Mouse (Mus musculus): ENCODE measurements around the gene Sbf1.

Gene Sbf1

DNA sequence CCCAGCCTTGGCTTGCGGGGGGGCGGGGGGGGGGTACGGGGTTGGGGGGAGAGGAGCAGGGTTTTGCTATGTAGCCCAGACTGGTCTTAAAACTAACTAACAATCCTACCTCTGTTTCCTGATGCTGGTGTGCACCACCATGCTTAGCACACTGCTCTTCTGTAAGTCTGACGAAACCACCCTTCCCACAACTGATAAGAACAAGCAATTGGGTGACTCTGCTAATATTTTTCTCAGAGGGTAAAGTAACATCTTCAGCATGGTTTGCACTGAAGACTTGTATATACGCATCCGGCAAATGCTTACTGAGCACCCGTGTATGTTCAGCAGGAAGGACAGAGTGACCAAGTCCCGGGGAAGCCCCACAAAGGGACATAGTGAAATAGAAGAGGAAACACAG, 6.2 kb upstream of the Sbf1 start:
- DNase-seq (ENCODE audit: low read depth, low spot score) = no peak

DNA sequence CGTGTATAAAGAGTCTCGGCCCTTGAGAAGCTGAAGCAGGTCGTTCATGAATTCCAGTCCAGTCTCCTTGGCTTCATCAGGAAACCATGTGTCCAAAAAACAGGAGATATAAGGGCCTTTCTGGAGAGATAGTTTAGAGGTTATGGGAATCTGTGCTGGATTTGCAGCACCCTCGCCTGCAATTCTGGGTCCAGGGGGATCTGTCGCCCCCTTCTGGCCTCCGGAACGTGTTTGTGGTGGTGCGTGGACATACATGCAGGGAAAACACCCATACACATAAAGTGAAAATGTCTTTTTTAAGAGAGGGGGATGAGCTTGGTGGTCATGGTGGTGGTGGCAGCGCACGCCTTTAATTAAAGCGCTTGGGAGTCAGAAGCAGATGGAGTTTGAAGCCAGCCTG, 1.0 kb upstream of the Sbf1 start:
- DNase-seq (ENCODE audit: low read depth, low spot score) = no peak

DNA sequence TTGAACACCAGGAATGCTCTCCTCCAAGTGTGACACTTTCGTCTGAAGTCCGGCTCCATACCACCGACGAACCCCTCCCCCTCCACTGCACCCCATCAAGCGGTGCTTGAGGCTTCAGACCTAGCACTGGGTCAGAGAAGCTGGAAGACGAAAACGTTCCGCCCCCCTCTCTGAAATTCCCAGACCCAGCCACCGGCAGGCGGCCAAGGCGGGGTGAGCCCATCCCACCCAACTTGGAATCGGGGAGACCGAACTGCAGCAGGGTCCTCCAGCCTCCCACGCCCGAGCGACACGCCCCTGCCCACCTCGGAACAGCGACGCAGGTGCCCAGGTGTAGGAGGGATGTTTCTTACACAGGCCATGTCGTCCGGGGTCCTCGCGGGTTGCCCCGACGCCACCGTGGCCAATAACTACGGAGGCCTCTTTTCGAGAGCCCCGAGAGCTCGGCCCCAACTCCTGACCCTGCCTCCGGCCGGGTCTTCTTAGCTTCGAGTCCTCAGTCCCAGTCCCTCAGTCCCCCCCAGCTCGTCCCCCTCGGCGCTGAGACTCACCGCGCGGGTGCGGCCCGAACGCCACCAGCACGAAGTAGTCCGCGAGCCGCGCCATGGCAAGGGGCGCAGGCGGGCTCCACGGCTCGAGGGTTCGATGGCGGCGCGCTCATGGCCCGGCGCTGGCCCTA, 461 bp downstream of the Sbf1 start:
- DNase-seq (ENCODE audit: low read depth, low spot score) = no peak

DNA sequence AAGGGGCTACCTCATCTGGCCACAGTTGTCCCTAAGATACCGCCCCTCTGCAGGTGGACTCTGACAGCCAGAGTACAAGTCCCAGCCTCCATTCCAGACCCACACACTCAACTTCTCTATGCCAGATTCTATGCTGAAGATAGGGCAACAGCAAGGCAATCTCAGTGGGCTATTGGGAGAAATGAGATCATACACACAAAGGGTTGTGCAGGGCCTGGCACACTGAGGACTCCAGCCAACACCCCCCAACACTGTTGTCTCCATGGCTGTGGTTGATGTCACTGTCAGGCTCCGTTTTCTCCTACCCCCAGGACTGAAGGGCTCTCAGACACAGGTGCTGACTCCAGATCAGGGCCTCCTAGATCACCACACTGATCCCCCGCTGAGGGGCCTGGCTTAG, 1.0 kb downstream of the Sbf1 start:
- no peak for DNase-seq (ENCODE audit: low read depth, low spot score)

DNA sequence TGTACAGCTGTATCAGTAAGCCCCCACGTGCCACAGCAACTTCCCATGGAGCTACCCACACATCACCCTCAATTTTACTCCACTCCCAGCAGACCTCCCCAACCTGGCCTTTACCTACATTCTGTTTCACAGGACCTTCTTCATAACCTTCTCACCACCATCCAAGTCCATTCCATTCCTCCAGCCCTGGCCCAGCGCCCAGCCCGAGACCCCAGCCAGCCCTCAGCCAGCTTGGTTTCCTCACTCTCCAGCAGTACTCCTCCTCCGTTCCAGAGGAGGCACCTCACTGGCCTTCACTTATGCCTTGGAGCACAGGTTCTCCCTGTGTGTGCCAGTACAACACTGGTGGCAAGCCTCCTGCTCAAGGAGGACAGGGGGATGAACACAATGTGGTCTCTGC, 1.8 kb downstream of the Sbf1 start:
- no peak for DNase-seq (ENCODE audit: low read depth, low spot score)

DNA sequence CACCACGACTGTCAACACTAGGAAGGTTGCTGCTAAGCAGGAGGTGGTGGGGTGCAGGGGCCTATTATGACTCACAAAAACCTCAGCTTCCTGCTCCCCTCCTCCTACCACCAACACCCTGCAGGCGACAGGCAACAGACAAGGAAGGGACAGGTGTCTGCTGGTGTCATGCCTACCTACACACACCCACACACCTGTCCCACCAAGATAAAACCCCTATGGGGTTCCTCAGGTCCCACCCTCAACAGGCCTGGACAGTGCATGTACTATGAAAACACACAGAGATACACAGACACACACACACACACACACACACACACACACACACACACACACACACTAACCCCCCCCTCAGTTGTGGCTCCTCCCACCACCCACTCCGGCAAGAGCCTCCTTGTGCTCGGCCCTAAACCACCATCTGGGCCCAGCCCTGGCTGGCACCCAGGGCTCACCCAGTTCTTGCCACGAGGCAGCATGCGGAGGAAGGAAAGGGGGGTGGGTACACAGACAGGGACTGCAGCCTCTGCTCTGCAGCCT, 5.1 kb downstream of the Sbf1 start:
- DNase-seq (ENCODE audit: low read depth, low spot score) = no peak

DNA sequence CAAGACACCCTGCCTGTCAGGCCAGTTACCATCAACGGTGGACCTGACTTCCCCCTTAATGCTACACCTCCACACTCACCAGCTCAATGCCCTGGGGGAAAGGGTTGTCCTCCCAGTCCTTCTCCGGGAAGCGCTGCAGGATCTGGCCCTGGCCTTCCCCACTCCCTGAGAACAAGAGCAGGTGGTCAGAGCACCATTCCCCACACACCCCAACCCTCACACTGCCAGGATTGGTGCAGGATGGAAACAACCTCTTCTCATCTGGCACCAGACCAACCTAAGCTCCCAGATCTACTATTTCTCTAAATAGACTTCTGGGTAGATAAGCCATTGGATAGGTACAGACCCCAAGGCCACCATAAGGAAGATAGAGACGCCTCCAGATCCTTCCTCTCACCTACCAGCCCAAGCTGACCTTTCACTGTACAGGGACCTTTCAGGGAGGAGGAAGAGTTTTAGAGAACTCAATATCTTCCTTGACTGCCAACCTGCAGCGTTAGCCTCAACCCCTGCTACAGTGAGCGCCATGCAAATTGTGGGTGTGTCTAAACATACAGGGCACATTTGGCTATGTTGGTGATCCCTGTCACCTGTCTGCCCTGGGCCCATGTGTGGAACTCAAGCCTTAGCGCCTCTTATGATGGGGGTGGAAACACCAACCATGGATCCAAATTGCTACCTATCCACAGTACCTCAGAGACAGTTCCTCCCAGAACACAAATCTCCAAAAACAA, 6.5 kb downstream of the Sbf1 start:
- no peak for DNase-seq (ENCODE audit: low read depth, low spot score)

DNA sequence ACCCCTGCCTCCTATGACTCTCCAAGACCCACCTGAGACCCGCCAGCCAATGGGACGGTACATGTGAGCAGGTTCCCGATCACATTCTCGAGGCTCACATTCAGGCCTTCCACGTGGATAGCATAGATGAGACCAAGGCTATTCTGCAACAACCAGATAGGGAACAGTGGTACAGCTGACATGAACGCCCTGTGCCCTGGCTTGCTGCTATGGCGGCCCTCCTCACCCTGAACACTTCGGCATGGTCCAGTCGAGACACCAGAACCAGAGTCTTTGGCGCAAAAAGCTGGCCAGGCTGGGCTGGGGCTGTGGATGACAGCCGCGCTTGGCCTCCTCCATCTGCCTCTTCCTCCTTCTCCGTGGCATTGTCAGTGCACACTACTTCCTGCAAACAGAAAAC, 7.7 kb downstream of the Sbf1 start:
- DNase-seq (ENCODE audit: low read depth, low spot score) = no peak

DNA sequence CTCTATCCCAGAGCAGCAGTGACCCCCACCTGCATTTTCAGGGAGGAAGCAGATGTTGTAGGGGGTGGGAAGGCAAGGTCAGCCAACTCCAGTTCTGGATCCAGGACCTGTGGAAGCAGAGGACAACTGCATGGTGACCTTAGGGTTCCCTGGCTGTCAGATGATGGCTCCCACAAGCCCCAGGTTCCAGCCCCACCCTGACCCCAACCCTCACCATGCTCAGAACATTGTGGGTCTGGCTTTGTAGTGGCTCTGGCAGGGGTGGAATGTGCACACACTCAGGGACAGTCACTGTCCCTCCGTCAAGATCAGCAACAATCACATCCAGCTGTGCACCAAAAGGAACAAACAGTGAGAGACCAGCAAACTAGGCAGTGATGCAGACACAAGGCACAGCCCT, 9.1 kb downstream of the Sbf1 start:
- no peak for DNase-seq (ENCODE audit: low read depth, low spot score)

DNA sequence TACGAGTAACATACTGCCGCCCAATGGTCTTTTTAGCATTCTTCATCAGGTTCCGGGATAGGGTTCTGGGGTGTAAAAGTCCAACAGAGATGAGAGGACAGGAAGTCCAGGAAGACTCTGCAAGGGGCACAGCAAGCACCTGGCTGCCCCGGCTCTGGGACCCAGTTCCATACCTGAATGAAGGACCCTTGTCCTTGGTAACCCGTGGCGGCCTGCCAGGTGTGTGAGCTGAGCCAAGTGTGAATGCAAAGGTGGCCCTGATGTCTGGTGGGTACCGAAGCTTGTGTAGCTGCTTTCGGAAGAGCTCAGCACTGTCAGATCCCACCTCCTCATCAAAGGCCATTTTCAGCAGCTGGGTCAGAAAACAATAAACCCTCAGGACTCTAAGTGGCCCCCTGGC, 14.5 kb downstream of the Sbf1 start:
- DNase-seq (ENCODE audit: low read depth, low spot score) = no peak

DNA sequence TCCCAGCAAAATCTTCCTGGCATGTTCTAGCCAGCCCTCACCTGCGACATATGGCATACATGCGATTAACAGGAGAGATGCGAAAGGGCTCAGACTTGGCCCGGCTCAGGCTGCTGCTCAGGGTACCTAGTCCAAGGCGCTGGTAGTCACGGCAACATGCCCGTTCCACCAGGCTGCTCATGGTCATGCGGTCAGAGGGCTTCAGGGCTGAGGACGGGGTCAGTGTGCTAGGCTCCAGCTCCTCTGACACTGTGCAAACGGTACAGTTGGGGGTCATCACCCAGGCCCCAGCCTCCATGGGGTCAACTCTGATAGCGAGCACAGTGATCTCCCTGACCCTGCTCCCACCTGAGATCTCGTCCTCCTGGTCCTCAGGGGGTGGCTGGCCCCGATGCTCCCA, 14.9 kb downstream of the Sbf1 start:
- no peak for DNase-seq (ENCODE audit: low read depth, low spot score)

DNA sequence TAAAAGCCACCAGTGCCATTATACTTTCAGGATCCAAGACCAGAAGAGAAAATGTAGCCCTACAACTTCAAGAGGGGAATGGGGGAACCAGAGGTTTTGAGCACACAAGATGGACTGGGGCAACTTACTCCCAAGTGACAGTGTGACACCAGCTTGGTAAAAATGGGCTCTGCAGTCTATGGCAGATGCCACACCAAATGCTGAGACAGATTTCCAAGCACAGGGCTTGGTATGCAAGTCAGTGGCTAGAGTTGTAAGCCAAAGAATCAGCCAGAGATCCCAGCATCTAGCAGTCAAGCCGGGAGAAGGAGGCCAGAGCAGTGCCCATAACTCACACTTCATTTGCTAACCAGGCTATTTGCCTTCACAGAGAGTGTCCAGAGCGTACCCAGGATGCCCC, 17.4 kb downstream of the Sbf1 start:
- DNase-seq (ENCODE audit: low read depth, low spot score) = no peak

DNA sequence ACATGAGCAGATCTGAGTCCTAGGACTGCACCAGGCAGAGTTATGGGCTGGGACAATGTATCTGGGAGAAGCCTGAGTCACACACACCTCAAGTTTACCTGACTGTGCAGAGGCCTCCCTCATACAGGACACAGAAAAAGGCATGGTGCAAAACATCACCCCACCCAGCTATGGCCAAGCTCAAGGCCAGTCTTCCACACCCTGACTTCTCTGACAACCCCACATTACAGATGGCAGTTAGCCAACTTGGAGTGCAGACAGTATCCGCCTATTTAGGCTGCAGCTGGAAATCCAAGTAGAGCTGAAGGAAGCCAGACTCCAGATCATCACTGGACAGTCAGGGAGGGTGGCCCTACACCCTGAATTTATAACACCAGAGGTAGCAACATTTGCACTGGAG, 18.6 kb downstream of the Sbf1 start:
- no peak for DNase-seq (ENCODE audit: low read depth, low spot score)

DNA sequence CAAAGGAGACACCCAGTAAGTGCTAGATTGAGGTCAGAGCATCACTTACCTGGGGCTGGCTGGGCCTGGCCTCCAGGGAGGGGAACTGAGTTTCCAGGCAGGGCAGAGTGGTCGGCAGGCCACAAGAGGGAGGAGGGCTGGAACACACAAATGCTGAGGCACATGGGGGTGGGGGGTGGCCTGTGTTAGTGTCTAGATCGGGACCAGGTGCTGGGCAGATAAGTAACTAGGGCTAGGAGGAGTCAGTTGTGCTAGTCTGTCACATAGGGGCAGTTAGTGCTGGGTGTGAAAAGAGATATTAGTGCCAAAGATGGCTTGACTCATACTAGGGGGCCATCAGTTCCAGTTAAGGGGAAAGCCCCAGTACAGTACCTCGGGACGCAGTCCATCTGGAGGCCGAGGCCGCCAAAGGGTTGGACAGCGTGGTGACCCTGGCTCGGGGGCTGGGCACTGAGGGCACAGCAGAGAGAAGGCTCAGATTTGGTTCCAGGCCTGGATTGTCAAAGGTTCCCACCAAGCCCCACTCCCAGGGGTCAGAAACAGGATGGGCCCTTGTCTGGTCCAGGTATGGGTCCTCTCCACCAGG, 19.4 kb downstream of the Sbf1 start:
- DNase-seq (ENCODE audit: low read depth, low spot score) = no peak

DNA sequence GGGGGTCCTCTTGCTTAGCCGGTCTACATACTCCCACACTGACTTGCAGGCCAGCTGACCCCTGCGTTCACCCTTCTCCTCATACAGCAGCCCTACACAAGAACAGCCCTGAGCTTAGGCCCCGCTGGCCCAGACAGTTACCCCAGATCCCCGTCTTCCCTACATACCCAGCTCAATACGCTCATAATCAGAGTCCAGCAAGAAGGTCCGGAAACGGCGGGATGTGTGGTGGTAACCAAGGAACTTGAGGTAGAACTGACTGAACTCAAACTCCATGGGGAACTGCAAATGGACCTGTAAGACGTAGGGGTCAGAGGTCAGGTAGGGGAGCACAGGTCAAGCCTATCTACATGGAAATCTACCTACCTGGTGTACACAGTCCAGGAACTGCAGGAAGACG, 21.3 kb downstream of the Sbf1 start:
- DNase-seq (ENCODE audit: low read depth, low spot score) = no peak

DNA sequence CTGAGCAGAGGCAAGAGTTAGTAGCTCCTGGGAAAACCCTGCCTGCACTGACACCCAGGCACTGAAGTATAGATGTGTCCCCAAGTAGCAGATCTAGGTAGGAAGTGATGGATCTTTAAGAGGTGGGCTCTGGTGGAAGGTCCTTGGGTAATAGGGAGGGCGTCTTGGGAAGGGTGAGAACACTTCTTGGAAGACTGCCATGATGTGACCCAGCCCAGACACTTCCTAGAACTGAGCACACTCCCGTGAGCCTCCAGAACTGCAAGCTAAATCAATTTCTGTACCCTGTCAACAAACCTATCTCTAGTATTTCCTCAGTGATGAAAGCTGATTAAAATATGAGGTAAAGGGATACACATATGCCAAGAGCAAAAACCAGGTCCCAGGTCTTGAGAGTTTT, 22.3 kb downstream of the Sbf1 start:
- DNase-seq (ENCODE audit: low read depth, low spot score) = no peak

DNA sequence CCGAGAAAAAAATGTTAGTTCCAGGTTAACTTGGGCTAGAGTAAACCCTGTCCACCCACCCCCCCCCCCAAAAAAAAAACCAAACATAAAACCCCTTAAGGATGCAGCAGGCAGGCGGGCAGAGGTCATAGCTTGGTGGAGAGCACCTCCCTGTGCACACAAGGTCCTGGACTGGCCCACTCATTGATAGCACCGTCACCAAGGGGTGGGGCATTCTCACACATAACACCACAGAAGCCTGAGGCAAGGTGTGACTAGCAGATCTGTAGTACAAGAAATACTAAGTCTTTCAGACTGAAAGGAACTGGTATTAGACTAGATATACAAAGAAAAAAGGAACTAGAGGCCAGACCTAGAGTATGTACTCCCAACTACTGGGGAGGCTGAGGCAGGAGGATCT, 23.6 kb downstream of the Sbf1 start:
- no peak for DNase-seq (ENCODE audit: low read depth, low spot score)

DNA sequence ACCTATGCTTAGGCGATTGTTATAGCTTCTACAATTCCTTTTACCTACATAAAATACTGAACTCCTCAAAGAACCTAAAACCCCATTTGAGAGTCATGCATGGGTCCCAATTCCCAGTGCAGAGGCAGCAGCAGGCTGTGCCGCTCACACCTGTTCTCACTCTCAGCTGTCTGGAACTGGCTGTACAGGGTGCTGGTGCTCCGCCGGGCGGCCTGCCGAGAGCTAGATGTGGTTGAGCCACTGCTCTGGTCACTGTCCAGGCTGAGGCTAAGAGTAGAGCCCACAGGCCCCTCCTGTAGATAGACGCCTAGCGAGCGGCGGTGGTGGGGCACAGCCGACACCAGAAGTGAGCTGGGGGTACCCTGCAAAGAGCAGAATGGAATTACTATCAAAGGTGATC, 25.7 kb downstream of the Sbf1 start:
- DNase-seq (ENCODE audit: low read depth, low spot score) = no peak

DNA sequence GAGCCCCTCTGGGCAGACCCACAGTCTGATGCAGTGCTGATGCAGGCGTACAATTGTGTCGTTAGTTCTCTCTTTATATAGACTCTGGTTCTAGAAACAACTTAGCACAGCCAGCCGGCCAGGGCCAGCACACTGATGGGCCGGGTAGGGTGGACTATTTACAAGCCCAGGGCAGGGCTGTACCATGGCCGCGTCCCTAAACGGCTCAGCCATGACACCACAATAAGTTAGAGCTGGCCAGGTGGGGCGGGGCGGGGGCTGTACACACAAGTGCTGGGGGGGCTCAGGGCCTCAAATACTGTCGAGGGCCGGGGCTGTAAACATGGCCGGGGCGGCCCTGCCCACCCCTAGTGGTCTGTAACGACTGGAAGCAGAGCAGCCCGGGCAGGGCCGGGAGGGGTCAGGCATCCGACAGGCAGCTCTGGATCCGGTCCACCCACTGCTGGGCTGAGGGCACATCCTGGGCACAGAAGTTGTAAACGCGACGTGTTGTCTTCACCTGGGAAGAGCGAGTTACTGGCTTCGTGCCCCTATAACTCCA, 26.8 kb downstream of the Sbf1 start:
- DNase-seq (ENCODE audit: low read depth, low spot score) = no peak

DNA sequence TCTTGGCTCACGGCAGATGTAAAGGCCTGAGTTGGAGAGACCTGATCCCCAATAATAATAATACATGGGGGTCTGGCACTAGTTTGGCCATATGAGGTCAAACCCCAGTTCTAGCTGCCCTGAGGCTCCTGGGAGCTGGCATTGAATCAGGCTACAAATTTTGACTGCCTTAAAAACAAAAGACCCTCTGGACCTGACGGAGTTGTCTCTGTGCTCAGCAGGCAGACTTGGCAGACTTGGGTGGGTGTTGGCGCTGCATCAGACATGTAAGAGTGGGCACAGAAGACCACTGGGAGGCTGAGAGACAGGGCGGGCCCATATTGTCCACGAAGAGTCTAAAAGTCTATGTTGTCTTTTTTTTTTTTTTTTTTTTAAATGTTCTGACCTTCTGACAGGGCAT, 28.5 kb downstream of the Sbf1 start:
- no peak for DNase-seq (ENCODE audit: low read depth, low spot score)

DNA sequence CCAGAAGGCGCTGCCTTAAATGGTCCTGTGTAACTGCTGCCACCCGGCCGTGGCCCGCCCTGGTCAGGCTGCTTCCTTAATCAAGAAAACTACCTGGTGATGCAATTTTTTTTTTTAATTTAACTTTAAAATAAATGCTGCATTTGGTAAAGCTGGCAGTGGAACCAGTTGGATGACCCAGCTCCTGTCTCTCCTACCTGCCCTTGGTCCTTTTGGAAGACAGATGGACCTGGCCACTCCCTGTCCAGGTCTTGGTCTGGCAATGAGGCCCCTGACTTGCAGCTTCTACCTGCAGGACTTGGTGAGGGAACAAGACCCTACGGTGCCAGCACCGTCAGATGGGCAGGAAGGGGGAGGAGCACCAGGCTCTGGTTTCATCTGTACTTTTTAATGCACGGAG, 29.0 kb downstream of the Sbf1 start:
- no peak for DNase-seq (ENCODE audit: low read depth, low spot score)

DNA sequence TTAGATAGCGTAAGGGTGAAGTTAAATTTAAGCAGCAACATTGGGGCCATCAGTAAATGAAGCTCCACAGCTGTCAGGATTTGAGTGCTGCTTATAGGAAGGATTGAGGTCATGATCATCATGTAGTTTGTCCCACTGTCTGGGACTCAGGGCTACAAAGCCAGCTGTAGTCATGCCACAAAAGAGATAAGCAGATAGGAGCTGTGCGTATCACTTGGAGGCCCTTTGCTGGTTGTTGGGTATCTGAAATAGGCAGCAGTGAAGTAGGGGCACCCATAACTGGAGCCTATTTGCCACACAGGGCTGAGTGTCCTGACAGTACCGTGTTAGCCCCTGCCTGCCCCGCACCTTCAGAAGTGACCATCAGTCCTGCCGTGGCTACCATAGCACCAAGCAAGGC, 29.6 kb downstream of the Sbf1 start:
- no peak for DNase-seq (ENCODE audit: low read depth, low spot score)

DNA sequence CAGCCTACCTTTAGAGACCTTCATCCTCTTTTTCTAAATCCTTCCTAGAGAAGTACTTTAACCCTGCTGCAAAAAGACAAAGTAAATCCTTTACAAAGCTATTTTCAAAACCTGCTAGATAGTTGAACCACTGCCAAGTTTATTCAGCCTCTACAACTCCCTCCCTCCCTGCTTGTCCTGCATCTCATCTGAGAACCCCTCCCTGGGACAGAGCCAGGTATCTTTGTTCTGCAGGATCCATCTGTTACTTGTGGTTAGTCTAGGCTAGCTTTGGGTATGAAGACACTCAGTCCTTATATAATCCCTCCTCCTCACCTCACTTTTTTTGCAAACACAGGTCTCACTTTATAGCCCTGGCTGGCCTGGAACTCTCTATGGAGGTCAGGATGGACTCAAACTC, 30.1 kb downstream of the Sbf1 start:
- DNase-seq (ENCODE audit: low read depth, low spot score) = no peak
